Mouse (Mus musculus) spleen, adult 2 months (tissue): ENCODE data around the gene Ift43. TPM values are rescaled to one million over a fixed set of nuclear protein-coding genes. Genes with fewer than 3 reads are reported as not detected.

ENCODE experiments used
- DNase-seq, 2 experiments: peaks; one replicate each; pipeline versions ENCODE4 v3.0.0 to v3.0.0-alpha.2; 2012 to 2021; ENCODE audit warnings: low spot score in 2 of 2, low read depth in 1 of 2
- H3K27ac ChIP-seq: fragments of 200-500 bp; 2 replicates; pipeline ENCODE4 v1.5.1; 2012; ENCODE audit warnings: low read length, inconsistent platforms; ENCODE audit not compliant: insufficient read depth
- H3K27me3 ChIP-seq: fragments of 200-500 bp; 2 replicates; pipeline ENCODE4 v1.6.1; 2012; ENCODE audit warnings: mild to moderate bottlenecking, moderate library complexity, low read length, inconsistent platforms; ENCODE audit not compliant: control insufficient read depth, insufficient read depth
- H3K36me3 ChIP-seq: fragments of 200-500 bp; 2 replicates; pipeline ENCODE4 v1.6.1; 2012; ENCODE audit warnings: mild to moderate bottlenecking, low read length, inconsistent platforms; ENCODE audit not compliant: control insufficient read depth, insufficient read depth
- H3K4me1 ChIP-seq: fragments of 200-500 bp; 2 replicates; pipeline ENCODE4 v1.6.1; 2011; ENCODE audit warnings: inconsistent platforms; ENCODE audit not compliant: control insufficient read depth, insufficient read depth, insufficient read length
- H3K4me3 ChIP-seq: fragments of 200-500 bp; 2 replicates; pipeline ENCODE4 v1.5.1; 2011; ENCODE audit warnings: mild to moderate bottlenecking, inconsistent platforms; ENCODE audit not compliant: insufficient read depth, insufficient read length; ENCODE audit errors: extremely low read depth
- CTCF ChIP-seq: fragments of 200-500 bp; IDR thresholded peaks from 2 replicates; pipeline ENCODE4 v1.5.1; 2011; ENCODE audit warnings: mild to moderate bottlenecking, inconsistent platforms; ENCODE audit not compliant: insufficient read depth, insufficient read length, insufficient replicate concordance; ENCODE audit errors: extremely low read depth
- POLR2A ChIP-seq: fragments of 200-500 bp; IDR thresholded peaks from 2 replicates; pipeline ENCODE4 v1.6.1; 2011; ENCODE audit warnings: low read depth, low read length, inconsistent platforms
- WGBS: fragments of 180-500 bp; shearing (Covaris S2); methylation state at CpG from one replicate; pipeline ENCODE4 v1.1.7; 2018; 5-methylcytosine and 5-hydroxymethylcytosine counted together
- polyA plus RNA-seq: library from polyadenylated mRNA; depleted of rRNA; stranded (reverse); fragments of >200 nt; gene quantifications from 2 replicates; pipeline ENCODE4 v1.2.3, GENCODE M21; 2012

The Ift43 gene
- polyA plus RNA-seq, 1 experiment, result 2.6 TPM

GRCm38 (mm10) chr12:86181879-86182278 lies 99.5 kb downstream of the Ift43 start:
- no peak for DNase-seq
- Histone ChIP-seq H3K27me3 (no peaks in the 10 kb centered on the region), H3K36me3 (no peaks in the 10 kb centered on the region), H3K27ac (no peak overlapping the region), H3K4me1 (no peaks in the 10 kb centered on the region), H3K4me3 (no peak overlapping the region)
- 42% methylated on average over 2 of the region's 2 CpGs for WGBS
- TF ChIP-seq CTCF (no peak), POLR2A (no peak)

- no peak for DNase-seq
- H3K27ac ChIP-seq, result no peak overlapping the region
- H3K27me3 ChIP-seq, result no peaks in the 10 kb centered on the region
- WGBS, result 67% methylated on average over 1 of the region's 1 CpGs
- no peak overlapping the region for H3K4me3 ChIP-seq
- H3K36me3 ChIP-seq, result no peaks in the 10 kb centered on the region
- TF ChIP-seq POLR2A (no peak), CTCF (no peak)
- no peaks in the 10 kb centered on the region for H3K4me1 ChIP-seq
Measured at GRCm38 (mm10) chr12:86182414-86182813, 100.1 kb downstream of the Ift43 start.

- no peak for DNase-seq
- Histone ChIP-seq H3K36me3 (no peaks in the 10 kb centered on the region), H3K27ac (no peak overlapping the region), H3K4me3 (no peak overlapping the region), H3K27me3 (no peaks in the 10 kb centered on the region), H3K4me1 (0 out of 2 replicates have a peak, but pooled peaks cover 3% of the 10 kb centered on the region)
- no peak for TF ChIP-seq POLR2A
- TF ChIP-seq CTCF, result 0 out of 2 replicates have a peak, but pooled peaks have one; percentile 15
- 80% methylated on average over 5 of the region's 5 CpGs for WGBS
Measured at GRCm38 (mm10) chr12:86188161-86188560, 105.8 kb downstream of the Ift43 start.

GRCm38 (mm10) chr12:86189601-86190323 lies 107.4 kb downstream of the Ift43 start:
- H3K4me1 ChIP-seq, result 0 out of 2 replicates have a peak, but pooled peaks cover 3% of the 10 kb centered on the region
- WGBS, result 25% methylated on average over 19 of the region's 19 CpGs
- no peak for TF ChIP-seq POLR2A
- TF ChIP-seq CTCF, result no peak
- no peaks in the 10 kb centered on the region for H3K27me3 ChIP-seq
- H3K36me3 ChIP-seq, result no peaks in the 10 kb centered on the region
- H3K4me3 ChIP-seq, result no peak overlapping the region
- H3K27ac ChIP-seq, result no peak overlapping the region
- no peak for DNase-seq

- no peak overlapping the region for H3K27ac ChIP-seq
- H3K36me3 ChIP-seq, result no peaks in the 10 kb centered on the region
- no peaks in the 10 kb centered on the region for H3K27me3 ChIP-seq
- 81% methylated on average over 15 of the region's 15 CpGs for WGBS
- TF ChIP-seq POLR2A, result no peak
- TF ChIP-seq CTCF, result no peak
- no peak overlapping the region for H3K4me3 ChIP-seq
- no peak for DNase-seq
- H3K4me1 ChIP-seq, result 0 out of 2 replicates have a peak, but pooled peaks cover 3% of the 10 kb centered on the region
Measured at GRCm38 (mm10) chr12:86192036-86192449, 109.7 kb downstream of the Ift43 start.

- Histone ChIP-seq H3K4me1 (no peaks in the 10 kb centered on the region), H3K27me3 (no peaks in the 10 kb centered on the region), H3K36me3 (no peaks in the 10 kb centered on the region), H3K27ac (no peak overlapping the region), H3K4me3 (no peak overlapping the region)
- WGBS, result 88% methylated on average over 7 of the region's 7 CpGs
- TF ChIP-seq CTCF (no peak), POLR2A (no peak)
- DNase-seq, result no peak
Measured at GRCm38 (mm10) chr12:86196944-86197343, 114.6 kb downstream of the Ift43 start.

GRCm38 (mm10) chr12:86203443-86204057 lies 121.2 kb downstream of the Ift43 start:
- no peaks in the 10 kb centered on the region for H3K36me3 ChIP-seq
- H3K27me3 ChIP-seq, result no peaks in the 10 kb centered on the region
- no peak overlapping the region for H3K27ac ChIP-seq
- TF ChIP-seq CTCF, result no peak
- no peak for TF ChIP-seq POLR2A
- DNase-seq, result no peak
- H3K4me1 ChIP-seq, result no peaks in the 10 kb centered on the region
- no peak overlapping the region for H3K4me3 ChIP-seq
- 51% methylated on average over 8 of the region's 8 CpGs for WGBS
